In genomic region chr19:42019011-42019522, GRCm38 (mm10) we compare ENCODE assay signal across 9 mouse cellular contexts. TPM values are rescaled to one million over a fixed set of nuclear protein-coding genes. Genes with fewer than 3 reads are reported as not detected.
DNase-seq lines count a peak whose midpoint lies in the region; ATAC-seq and TF ChIP-seq lines count a peak whose summit lies in the region.
"Had no signal": no experiment of that assay in that cellular context is flagged by ENCODE, and none has a peak within 500 bp of the region (broad histone marks: within the 10 kb centered on the region; RNA-seq: fewer than 3 reads in every experiment).

No protein-coding gene starts in this region.

- H3K36me3 ChIP-seq in midbrain, embryonic 11.5 days (ENCODE audit: control insufficient read depth, insufficient read depth, low read length), result no peaks in the 10 kb centered on the region
- H3K36me3 ChIP-seq in midbrain, embryonic 10.5 days, result no peaks in the 10 kb centered on the region
- no peaks in the 10 kb centered on the region for H3K36me3 ChIP-seq in limb, embryonic 12.5 days
- H3K36me3 ChIP-seq: hindbrain, embryonic 13.5 days had no signal

- TF ChIP-seq CTCF in gastrocnemius, adult 2 months (IDR thresholded peaks at IDR 0.05), result no peak

- peaks cover 6% of the 10 kb centered on the region for H3K4me1 ChIP-seq in midbrain, embryonic 11.5 days (ENCODE audit: control insufficient read depth, insufficient read depth, low read length)
- peaks cover 47% of the 10 kb centered on the region for H3K4me1 ChIP-seq in midbrain, embryonic 10.5 days
- H3K4me1 ChIP-seq in limb, embryonic 12.5 days (replicated peaks), result peaks cover 41% of the 10 kb centered on the region

- no peak for ATAC-seq in midbrain, embryonic 11.5 days (ENCODE audit: low FRiP score)
- no peak for ATAC-seq in limb, embryonic 12.5 days (ENCODE audit: insufficient number of reproducible peaks, insufficient read depth, low FRiP score, low TSS enrichment, low read depth)

- H3K27ac ChIP-seq in gastrocnemius, adult 2 months, result peak overlapping the region; percentile 29
- H3K27ac ChIP-seq in midbrain, embryonic 11.5 days (ENCODE audit: low read depth, low read length), result no peak overlapping the region
- H3K27ac ChIP-seq in midbrain, embryonic 10.5 days (replicated peaks), result no peak overlapping the region; the same call in 1 of the 2 replicates
- peak overlapping the region; percentile 80 for H3K27ac ChIP-seq in limb, embryonic 12.5 days
- H3K27ac ChIP-seq: hindbrain, embryonic 13.5 days had no signal

- intact Hi-C loops in gastrocnemius, adult 2 months (cut with DNase I), result no loop called here

- H3K4me3 ChIP-seq in gastrocnemius, adult 2 months, result no peak overlapping the region
- H3K4me3 ChIP-seq in midbrain, embryonic 11.5 days (ENCODE audit: low read depth, low read length), result no peak overlapping the region
- H3K4me3 ChIP-seq in midbrain, embryonic 10.5 days, result no peak overlapping the region
- no peak overlapping the region for H3K4me3 ChIP-seq in limb, embryonic 12.5 days (replicated peaks)
- H3K4me3 ChIP-seq: hindbrain, embryonic 13.5 days had no signal

- no peaks in the 10 kb centered on the region for H3K9me3 ChIP-seq in midbrain, embryonic 11.5 days (ENCODE audit: control insufficient read depth, low read length)
- H3K9me3 ChIP-seq in midbrain, embryonic 10.5 days (replicated peaks), result no peaks in the 10 kb centered on the region
- no peaks in the 10 kb centered on the region for H3K9me3 ChIP-seq in limb, embryonic 12.5 days
- H3K9me3 ChIP-seq: hindbrain, embryonic 13.5 days had no signal

- H3K9ac ChIP-seq in midbrain, embryonic 11.5 days (ENCODE audit: low read length), result no peak overlapping the region
- no peak overlapping the region for H3K9ac ChIP-seq in limb, embryonic 12.5 days (replicated peaks)
- H3K9ac ChIP-seq: hindbrain, embryonic 13.5 days had no signal

- no peak for DNase-seq in gastrocnemius, adult 2 months
- no peak for DNase-seq in gastrocnemius, postnatal 25 days
- DNase-seq in midbrain, embryonic 11.5 days (ENCODE audit: low spot score, missing footprints), result peak; percentile 83
- DNase-seq in midbrain, embryonic 10.5 days (ENCODE audit: low spot score), result no peak
- DNase-seq in thymus, postnatal 25 days, result peak; percentile 52
- DNase-seq in cerebellum, adult 9-11 months, result no peak
- no peak for DNase-seq in B cell, adult 2 months

- 39% methylated on average over 4 of the region's 4 CpGs for WGBS in midbrain, embryonic 11.5 days
- WGBS in midbrain, embryonic 10.5 days, result 39% methylated on average over 4 of the region's 4 CpGs
- 37% methylated on average over 4 of the region's 4 CpGs for WGBS in limb, embryonic 12.5 days

- no peaks in the 10 kb centered on the region for H3K27me3 ChIP-seq in midbrain, embryonic 11.5 days (ENCODE audit: control insufficient read depth, insufficient read depth, low read length)
- no peaks in the 10 kb centered on the region for H3K27me3 ChIP-seq in midbrain, embryonic 10.5 days (ENCODE audit: low read depth, poor library complexity, severe bottlenecking)
- H3K27me3 ChIP-seq in limb, embryonic 12.5 days, result no peaks in the 10 kb centered on the region
- H3K27me3 ChIP-seq: hindbrain, embryonic 13.5 days had no signal

- H3K4me2 ChIP-seq in midbrain, embryonic 11.5 days, result no peak overlapping the region
- H3K4me2 ChIP-seq in limb, embryonic 12.5 days, result no peak overlapping the region
- H3K4me2 ChIP-seq: hindbrain, embryonic 13.5 days had no signal

RNA-seq across cellular contexts. Expression of gene Ankrd2, which starts 16.7 kb away (rescaled TPM):
- total RNA-seq in gastrocnemius, adult 2 months (2021), result 100 to 1,000 TPM; 154 to 235 TPM
- total RNA-seq in gastrocnemius, postnatal 25 days (2021), result 1,000 to 10,000 TPM in 1 of 2 experiments, 100 to 1,000 TPM in 1; 167 to 1,046 TPM
- polyA plus RNA-seq in midbrain, embryonic 11.5 days (2014; fragmentation: Nextera tagmentation; extraction: Ambion mirVana), result not detected in 2 replicates
- polyA plus RNA-seq in midbrain, embryonic 10.5 days (2016; fragmentation: Nextera tagmentation; extraction: Ambion mirVana), result 0.17 and 0.29 TPM in 2 replicates
- polyA plus RNA-seq in limb, embryonic 12.5 days (2016; fragmentation: Nextera tagmentation; extraction: Ambion mirVana), result 0.25 TPM in 1 of 2 replicates, not detected in the other

RNA-seq across cellular contexts. Expression of gene Hoga1, which starts 26.3 kb away (rescaled TPM):
- total RNA-seq in gastrocnemius, adult 2 months (2021), result 1 to 10 TPM; 2.9 to 3.1 TPM
- total RNA-seq in gastrocnemius, postnatal 25 days (2021), result 1 to 10 TPM; 2.1 to 2.3 TPM
- 0.80 and 1.2 TPM in 2 replicates for polyA plus RNA-seq in midbrain, embryonic 11.5 days (2014; fragmentation: Nextera tagmentation; extraction: Ambion mirVana)
- 1.1 and 1.8 TPM in 2 replicates for polyA plus RNA-seq in midbrain, embryonic 10.5 days (2016; fragmentation: Nextera tagmentation; extraction: Ambion mirVana)
- 1.5 and 1.9 TPM in 2 replicates for polyA plus RNA-seq in limb, embryonic 12.5 days (2016; fragmentation: Nextera tagmentation; extraction: Ambion mirVana)

RNA-seq across cellular contexts. Expression of gene 4933411K16Rik, which starts 33.0 kb away (rescaled TPM):
- under 1 TPM; 0.28 to 0.33 TPM for total RNA-seq in gastrocnemius, adult 2 months (2021)
- total RNA-seq in gastrocnemius, postnatal 25 days (2021), result under 1 TPM; 0.20 to 0.32 TPM
- 0.10 TPM in 1 of 2 replicates, not detected in the other for polyA plus RNA-seq in midbrain, embryonic 11.5 days (2014; fragmentation: Nextera tagmentation; extraction: Ambion mirVana)
- 0.09 TPM in 1 of 2 replicates, not detected in the other for polyA plus RNA-seq in midbrain, embryonic 10.5 days (2016; fragmentation: Nextera tagmentation; extraction: Ambion mirVana)
- polyA plus RNA-seq in limb, embryonic 12.5 days (2016; fragmentation: Nextera tagmentation; extraction: Ambion mirVana), result 0.20 TPM in 1 of 2 replicates, not detected in the other
- polyA plus RNA-seq: hindbrain, embryonic 13.5 days had no signal

RNA-seq across cellular contexts. Expression of gene Ubtd1, which starts 37.5 kb away (rescaled TPM):
- total RNA-seq in gastrocnemius, adult 2 months (2021), result 10 to 100 TPM; 14.5 to 15.1 TPM
- 10 to 100 TPM; 15.4 to 19.8 TPM for total RNA-seq in gastrocnemius, postnatal 25 days (2021)
- 6.9 and 7.0 TPM in 2 replicates for polyA plus RNA-seq in midbrain, embryonic 11.5 days (2014; fragmentation: Nextera tagmentation; extraction: Ambion mirVana)
- 9.5 and 10.2 TPM in 2 replicates for polyA plus RNA-seq in midbrain, embryonic 10.5 days (2016; fragmentation: Nextera tagmentation; extraction: Ambion mirVana)
- polyA plus RNA-seq in limb, embryonic 12.5 days (2016; fragmentation: Nextera tagmentation; extraction: Ambion mirVana), result 19.1 and 19.3 TPM in 2 replicates

RNA-seq across cellular contexts. Expression of gene Mms19, which starts 38.1 kb away (rescaled TPM):
- total RNA-seq in gastrocnemius, adult 2 months (2021), result 10 to 100 TPM in 1 of 2 experiments, 1 to 10 TPM in 1; 8.8 to 10.5 TPM
- 1 to 10 TPM; 7.7 to 8.7 TPM for total RNA-seq in gastrocnemius, postnatal 25 days (2021)
- polyA plus RNA-seq in midbrain, embryonic 11.5 days (2014; fragmentation: Nextera tagmentation; extraction: Ambion mirVana), result 27.0 and 33.4 TPM in 2 replicates
- polyA plus RNA-seq in midbrain, embryonic 10.5 days (2016; fragmentation: Nextera tagmentation; extraction: Ambion mirVana), result 34.8 and 39.4 TPM in 2 replicates
- 41.3 and 42.5 TPM in 2 replicates for polyA plus RNA-seq in limb, embryonic 12.5 days (2016; fragmentation: Nextera tagmentation; extraction: Ambion mirVana)

Comparison
In these comparisons a context has a peak if more than half of its experiments do, and no peak if none do; other contexts are left out.
1. DNase-seq: peak in midbrain, embryonic 11.5 days (single experiment) and thymus, postnatal 25 days (single experiment); none in gastrocnemius, adult 2 months (single experiment), gastrocnemius, postnatal 25 days (single experiment), midbrain, embryonic 10.5 days (single experiment), cerebellum, adult 9-11 months (single experiment) and B cell, adult 2 months (0 of 2).
2. H3K27ac ChIP-seq: peak in gastrocnemius, adult 2 months (single experiment) and limb, embryonic 12.5 days (single experiment); none in midbrain, embryonic 11.5 days (single experiment) and midbrain, embryonic 10.5 days (single experiment).